Mouse (Mus musculus) heart, embryonic 11.5 days (tissue): ENCODE measurements at regions not wholly inside any gene's neighbourhood (a gene's known extent, or its start where the extent isn't known, plus 50 kb on each side); places are given as distances from the start of the nearest gene placed in this dataset.

Source experiments
- ATAC-seq: fragments of 200-750 bp; cut with Nextera tagmentation; replicated peaks from 2 replicates; pipeline ENCODE4 v1.8.0; 2017; ENCODE audit warnings: moderate library complexity; ENCODE audit not compliant: insufficient number of reproducible peaks, low FRiP score, low TSS enrichment
- H3K27ac ChIP-seq: fragments of 300-500 bp; sonication (generic); 2 replicates; pipeline ENCODE4 v1.5.1; 2014; ENCODE audit warnings: mild to moderate bottlenecking, low read depth, low read length
- H3K27me3 ChIP-seq: fragments of 300-500 bp; sonication (generic); 2 replicates; pipeline ENCODE4 v1.6.1; 2014; ENCODE audit warnings: mild to moderate bottlenecking, low read length, mixed read lengths; ENCODE audit not compliant: control insufficient read depth, insufficient read depth
- H3K36me3 ChIP-seq: fragments of 300-500 bp; sonication (generic); 2 replicates; pipeline ENCODE4 v1.6.1; 2014; ENCODE audit warnings: mild to moderate bottlenecking, low read length, moderate library complexity, mixed read lengths; ENCODE audit not compliant: control insufficient read depth, insufficient read depth
- H3K4me1 ChIP-seq: fragments of 300-500 bp; sonication (generic); 2 replicates; pipeline ENCODE4 v1.6.1; 2014; ENCODE audit warnings: low read length; ENCODE audit not compliant: control insufficient read depth, insufficient read depth
- H3K4me2 ChIP-seq: fragments of 300-500 bp; sonication (generic); 2 replicates; pipeline ENCODE4 v1.6.1; 2014; ENCODE audit warnings: mild to moderate bottlenecking, moderate library complexity
- H3K4me3 ChIP-seq: fragments of 300-500 bp; sonication (generic); 2 replicates; pipeline ENCODE4 v1.5.1; 2014; ENCODE audit warnings: low read depth, low read length
- H3K9ac ChIP-seq: fragments of 300-500 bp; sonication (generic); 2 replicates; pipeline ENCODE4 v1.6.1; 2014; ENCODE audit warnings: mild to moderate bottlenecking, low read depth, low read length, moderate library complexity
- H3K9me3 ChIP-seq: fragments of 300-500 bp; sonication (generic); replicated peaks from 2 replicates; pipeline ENCODE4 v1.6.1; 2016; ENCODE audit warnings: low read length; ENCODE audit not compliant: control insufficient read depth
- WGBS: fragments of 180-500 bp; shearing (Covaris S2); extraction: QIAGEN DNeasy Blood & Tissue Kit; methylation state at CpG from one replicate; pipeline ENCODE4 v1.1.7; 2014; ENCODE audit not compliant: insufficient replicate concordance; 5-methylcytosine and 5-hydroxymethylcytosine counted together

DNA sequence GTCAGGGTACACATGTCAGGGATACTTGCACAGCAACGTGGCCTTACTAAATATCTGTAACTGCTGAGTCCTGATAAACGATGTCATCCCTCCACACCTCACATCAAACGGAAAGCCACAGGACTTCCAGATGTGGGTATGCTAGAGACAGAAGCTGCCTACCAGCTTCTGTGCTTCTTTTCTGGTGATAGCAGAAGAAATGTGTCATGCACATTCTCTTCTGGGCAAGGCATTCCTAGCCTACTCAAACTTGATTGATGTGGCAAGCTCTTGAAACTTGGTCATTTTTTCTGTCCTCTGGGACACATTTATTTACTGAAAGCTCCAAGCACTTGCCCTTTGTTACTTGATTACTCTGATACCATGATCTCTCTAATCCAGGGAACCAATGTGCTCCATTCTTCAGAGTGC lies 282.8 kb upstream of the Gm9747 start:
- Histone ChIP-seq H3K27ac (0 out of 2 replicates have a peak overlapping the region, but pooled peaks have one; percentile 64), H3K4me2 (no peak overlapping the region), H3K4me1 (0 out of 2 replicates have a peak, but pooled peaks cover 4% of the 10 kb centered on the region), H3K9me3 (no peaks in the 10 kb centered on the region), H3K9ac (no peak overlapping the region), H3K27me3 (no peaks in the 10 kb centered on the region), H3K4me3 (no peak overlapping the region), H3K36me3 (no peaks in the 10 kb centered on the region)
- no peak for ATAC-seq
- WGBS = 20% methylated on average over 3 of the region's 3 CpGs

DNA sequence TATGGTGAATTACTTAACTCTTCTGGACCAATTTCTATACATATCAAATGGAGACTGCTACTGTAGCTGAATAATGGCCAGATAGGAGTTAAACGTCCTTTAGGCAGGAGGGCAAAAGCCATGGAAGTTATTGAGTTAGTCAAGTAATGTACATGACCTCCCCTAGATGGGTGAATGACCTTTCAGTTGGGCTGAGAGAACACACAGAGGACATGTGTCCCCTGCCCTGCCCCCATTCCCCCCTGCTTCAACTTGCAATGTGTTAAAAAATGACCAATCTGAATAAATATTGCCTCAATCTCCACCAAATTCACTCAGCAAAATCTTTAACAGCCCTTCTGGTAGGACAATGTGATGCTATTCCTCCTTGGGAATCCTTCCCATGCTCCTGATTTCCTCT lies 282.1 kb upstream of the Gm9747 start:
- Histone ChIP-seq H3K9me3 (no peaks in the 10 kb centered on the region), H3K4me2 (no peak overlapping the region), H3K27me3 (no peaks in the 10 kb centered on the region), H3K4me1 (0 out of 2 replicates have a peak, but pooled peaks cover 4% of the 10 kb centered on the region), H3K4me3 (no peak overlapping the region), H3K36me3 (no peaks in the 10 kb centered on the region), H3K9ac (no peak overlapping the region), H3K27ac (no peak overlapping the region)
- ATAC-seq = no peak
- 45% methylated on average over 1 of the region's 1 CpGs for WGBS

DNA sequence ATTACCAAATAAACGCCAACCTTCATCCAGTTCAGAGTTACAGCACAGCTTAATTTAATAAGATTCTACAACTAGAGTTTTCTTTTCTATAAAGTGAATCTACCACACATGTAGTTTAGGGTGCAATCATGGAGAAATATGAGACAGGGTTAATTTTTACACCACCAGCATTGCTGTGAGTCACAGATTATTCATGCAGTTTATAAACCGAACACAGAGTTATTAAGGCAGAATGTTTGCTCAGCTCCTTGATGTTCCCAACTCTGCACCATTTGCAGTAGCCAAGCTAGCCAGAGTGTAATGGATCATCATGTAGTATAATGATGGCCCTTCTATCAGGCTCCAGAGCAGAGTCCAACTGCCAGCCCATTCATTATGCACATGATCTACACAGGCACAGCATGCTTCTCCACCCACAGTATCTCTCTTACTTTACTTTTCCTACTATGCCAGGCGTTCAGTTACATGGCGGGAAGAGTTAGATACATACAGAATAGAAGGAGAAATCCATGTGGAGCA lies 281.4 kb upstream of the Gm9747 start:
- Histone ChIP-seq H3K4me3 (no peak overlapping the region), H3K4me1 (0 out of 2 replicates have a peak, but pooled peaks cover 4% of the 10 kb centered on the region), H3K36me3 (no peaks in the 10 kb centered on the region), H3K9me3 (no peaks in the 10 kb centered on the region), H3K27ac (no peak overlapping the region), H3K27me3 (no peaks in the 10 kb centered on the region), H3K4me2 (no peak overlapping the region), H3K9ac (no peak overlapping the region)
- 82% methylated on average over 4 of the region's 4 CpGs for WGBS
- ATAC-seq = no peak

DNA sequence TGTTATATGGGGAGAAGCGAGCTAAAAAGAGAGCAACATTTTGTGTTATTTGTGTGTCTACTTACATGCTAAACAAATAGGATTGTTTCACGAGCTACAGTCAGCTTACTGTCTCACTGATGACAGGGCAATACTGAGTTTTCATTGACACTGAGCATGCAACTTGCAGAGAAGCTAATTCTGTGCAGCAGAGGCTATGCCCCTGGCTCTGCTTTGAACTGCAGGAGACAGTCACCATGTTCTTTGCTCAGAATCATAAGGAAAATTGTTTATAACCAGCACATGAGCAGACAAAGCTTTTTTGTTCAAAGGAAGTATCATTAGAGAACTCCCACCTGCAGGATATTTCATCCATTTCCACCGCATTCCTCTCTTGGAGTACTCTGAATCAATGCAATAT lies 280.8 kb upstream of the Gm9747 start:
- Histone ChIP-seq H3K9me3 (no peaks in the 10 kb centered on the region), H3K9ac (no peak overlapping the region), H3K27me3 (no peaks in the 10 kb centered on the region), H3K4me3 (no peak overlapping the region), H3K27ac (no peak overlapping the region), H3K4me1 (0 out of 2 replicates have a peak, but pooled peaks cover 4% of the 10 kb centered on the region), H3K36me3 (no peaks in the 10 kb centered on the region), H3K4me2 (no peak overlapping the region)
- 66% methylated on average over 3 of the region's 3 CpGs for WGBS
- no peak for ATAC-seq

DNA sequence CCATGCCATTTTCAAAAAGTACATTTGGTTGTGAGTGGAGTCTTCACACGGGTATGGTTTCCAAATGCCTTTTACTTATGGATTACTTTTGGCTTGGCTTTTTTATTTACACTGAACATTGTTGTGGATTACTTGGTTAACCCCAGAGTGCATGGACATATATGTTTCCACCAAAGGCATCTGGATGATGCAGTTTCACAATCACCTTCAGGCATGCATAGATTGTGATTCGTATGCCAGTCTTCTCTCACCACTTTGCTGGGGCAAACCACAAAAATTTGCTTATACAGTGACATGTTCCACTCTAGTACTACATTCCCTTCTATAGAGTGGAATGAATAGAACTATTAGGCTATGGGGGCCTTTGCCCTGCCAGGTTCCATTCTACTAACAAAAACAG lies 278.4 kb upstream of the Gm9747 start:
- Histone ChIP-seq H3K27ac (no peak overlapping the region), H3K36me3 (no peaks in the 10 kb centered on the region), H3K9me3 (no peaks in the 10 kb centered on the region), H3K4me1 (0 out of 2 replicates have a peak, but pooled peaks cover 4% of the 10 kb centered on the region), H3K4me2 (no peak overlapping the region), H3K9ac (no peak overlapping the region), H3K27me3 (no peaks in the 10 kb centered on the region), H3K4me3 (no peak overlapping the region)
- ATAC-seq = no peak
- WGBS = 83% methylated on average over 2 of the region's 2 CpGs

DNA sequence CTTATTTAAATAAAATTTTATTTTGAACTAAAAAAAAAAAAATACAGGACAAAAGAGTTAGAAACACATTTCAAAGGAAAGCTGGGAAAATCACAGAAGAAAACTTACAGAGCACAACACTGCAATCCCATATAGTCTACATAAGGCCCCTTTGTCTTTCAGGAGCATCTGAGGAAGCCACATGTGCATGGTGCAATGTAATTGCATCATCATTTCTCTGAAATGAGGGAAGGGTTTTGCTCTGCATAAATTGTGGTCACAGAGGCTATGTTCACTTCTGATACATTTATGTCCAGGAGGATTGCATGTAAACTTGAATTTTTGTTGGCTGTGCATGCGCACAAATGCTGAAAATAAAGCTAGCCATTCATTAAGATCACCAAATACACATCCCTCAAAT lies 265.9 kb upstream of the Gm9747 start:
- no peak overlapping the region for H3K4me3 ChIP-seq
- no peaks in the 10 kb centered on the region for H3K27me3 ChIP-seq
- 84% methylated on average over 1 of the region's 1 CpGs for WGBS
- H3K36me3 ChIP-seq = no peaks in the 10 kb centered on the region
- H3K9me3 ChIP-seq = no peaks in the 10 kb centered on the region
- no peak overlapping the region for H3K4me2 ChIP-seq
- ATAC-seq = no peak
- H3K4me1 ChIP-seq = 0 out of 2 replicates have a peak, but pooled peaks cover 3% of the 10 kb centered on the region
- no peak overlapping the region for H3K27ac ChIP-seq
- H3K9ac ChIP-seq = no peak overlapping the region

DNA sequence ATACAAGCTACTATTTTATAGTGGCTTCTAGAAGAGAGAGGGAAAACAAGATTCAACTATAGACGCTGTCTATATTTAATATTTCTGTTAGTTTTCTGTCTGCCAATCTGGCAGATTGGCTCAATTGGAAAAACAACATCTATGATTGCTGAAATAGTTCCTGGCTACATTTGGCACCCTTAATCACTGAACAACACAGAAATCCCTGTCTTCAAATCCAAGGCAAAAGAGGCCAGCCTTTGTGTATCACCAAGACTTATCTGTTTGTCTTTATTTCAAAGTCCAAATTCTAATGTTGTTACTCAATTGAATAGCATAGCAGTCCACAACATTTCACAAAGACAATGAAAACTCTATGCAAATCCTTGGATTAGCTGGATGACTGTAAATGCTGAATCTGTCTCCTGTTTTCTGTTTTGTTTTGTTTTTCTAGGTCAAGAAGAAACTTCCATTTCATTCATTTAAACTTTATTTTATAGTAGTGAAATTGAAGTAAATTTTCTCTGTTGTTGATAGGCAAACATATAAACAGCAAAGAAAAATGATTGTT lies 265.1 kb upstream of the Gm9747 start:
- Histone ChIP-seq H3K27me3 (no peaks in the 10 kb centered on the region), H3K9ac (no peak overlapping the region), H3K27ac (no peak overlapping the region), H3K36me3 (no peaks in the 10 kb centered on the region), H3K4me2 (no peak overlapping the region), H3K4me1 (0 out of 2 replicates have a peak, but pooled peaks cover 3% of the 10 kb centered on the region), H3K9me3 (no peaks in the 10 kb centered on the region), H3K4me3 (no peak overlapping the region)
- no peak for ATAC-seq
- WGBS = 88% methylated on average over 1 of the region's 1 CpGs

DNA sequence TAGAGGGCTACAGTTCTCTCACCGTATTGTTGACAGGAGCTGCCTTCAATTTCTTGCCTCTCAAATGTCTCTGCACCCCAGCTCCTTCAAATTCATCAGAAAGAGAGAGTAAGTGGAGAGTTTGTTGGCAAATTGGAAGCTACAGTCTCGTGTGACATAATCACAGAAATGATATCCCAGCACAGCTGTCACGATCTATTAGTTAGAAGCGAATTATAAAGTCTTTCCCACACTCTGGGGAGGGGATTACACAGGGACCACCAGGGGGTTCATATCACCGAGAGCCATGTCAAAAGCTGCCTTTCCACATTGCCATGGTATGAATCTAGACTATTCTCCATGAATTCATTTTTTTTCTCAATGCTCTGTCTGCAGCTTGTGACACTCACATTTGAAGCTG lies 260.3 kb upstream of the Gm9747 start:
- Histone ChIP-seq H3K9me3 (no peaks in the 10 kb centered on the region), H3K27ac (no peak overlapping the region), H3K4me2 (no peak overlapping the region), H3K4me1 (no peaks in the 10 kb centered on the region), H3K27me3 (no peaks in the 10 kb centered on the region), H3K36me3 (no peaks in the 10 kb centered on the region), H3K4me3 (no peak overlapping the region), H3K9ac (no peak overlapping the region)
- no peak for ATAC-seq
- 78% methylated on average over 5 of the region's 5 CpGs for WGBS

DNA sequence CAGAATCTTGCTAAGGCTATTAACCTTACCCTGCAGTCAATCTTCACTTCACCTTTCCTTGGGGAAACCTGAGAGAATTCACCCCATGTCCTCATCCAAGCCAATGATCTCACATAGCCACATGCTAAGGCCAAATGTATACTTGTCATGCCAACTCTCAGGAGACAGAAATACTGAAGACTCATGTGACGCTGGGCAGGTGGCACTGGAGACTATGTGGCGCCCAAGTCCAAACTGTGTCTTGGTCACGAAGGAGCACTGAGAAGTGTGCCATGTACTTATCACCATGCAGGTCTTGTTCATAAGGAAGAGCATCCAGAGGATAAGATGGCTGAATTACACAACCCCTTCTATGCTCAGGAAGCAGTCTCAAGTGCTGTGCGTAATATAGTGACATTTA lies 259.4 kb upstream of the Gm9747 start:
- Histone ChIP-seq H3K36me3 (no peaks in the 10 kb centered on the region), H3K4me3 (no peak overlapping the region), H3K27me3 (no peaks in the 10 kb centered on the region), H3K9ac (no peak overlapping the region), H3K4me2 (no peak overlapping the region), H3K4me1 (no peaks in the 10 kb centered on the region), H3K9me3 (no peaks in the 10 kb centered on the region), H3K27ac (no peak overlapping the region)
- WGBS = 87% methylated on average over 4 of the region's 4 CpGs
- ATAC-seq = no peak
